Mouse (Mus musculus) kidney, adult 2 months (tissue): ENCODE measurements around the gene Slc38a7. TPM values are rescaled to one million over a fixed set of nuclear protein-coding genes. Genes with fewer than 3 reads are reported as not detected.
"Not testable (repeated sequence)": the region's sequence is repeated elsewhere in the genome, so short reads cannot be mapped to it uniquely, and the experiment has no call there.

Experiments
- DNase-seq: peaks from one replicate; pipeline ENCODE4 v3.0.0; 2021
- H3K27ac ChIP-seq: fragments of 200-500 bp; 2 replicates; pipeline ENCODE4 v1.5.1; 2012; ENCODE audit warnings: low read depth, low read length, control low read depth, inconsistent platforms; ENCODE audit not compliant: insufficient read depth
- H3K27me3 ChIP-seq: fragments of 200-500 bp; replicated peaks from 2 replicates; pipeline ENCODE4 v1.6.1; 2012; ENCODE audit warnings: mild to moderate bottlenecking, moderate library complexity, low read length, inconsistent platforms; ENCODE audit not compliant: control insufficient read depth, insufficient read depth
- H3K36me3 ChIP-seq: fragments of 200-500 bp; 2 replicates; pipeline ENCODE4 v1.6.1; 2012; ENCODE audit warnings: mild to moderate bottlenecking, moderate library complexity, low read length, inconsistent platforms; ENCODE audit not compliant: control insufficient read depth, insufficient read depth
- H3K4me1 ChIP-seq: fragments of 200-500 bp; 2 replicates; pipeline ENCODE4 v1.6.1; 2011; ENCODE audit warnings: low read length; ENCODE audit not compliant: control insufficient read depth, insufficient read depth
- H3K4me3 ChIP-seq: fragments of 200-500 bp; 2 replicates; pipeline ENCODE4 v1.5.1; 2011; ENCODE audit warnings: mild to moderate bottlenecking, low read depth, low read length, control low read depth; ENCODE audit not compliant: insufficient read depth
- CTCF ChIP-seq: fragments of 200-500 bp; conservative IDR thresholded peaks from 2 replicates; pipeline ENCODE4 v1.5.1; 2011; ENCODE audit warnings: low read depth, mild to moderate bottlenecking, control low read depth, low read length, moderate library complexity, mixed read lengths; ENCODE audit not compliant: insufficient read depth, insufficient read length
- POLR2A ChIP-seq: fragments of 200-500 bp; IDR thresholded peaks from one replicate; pipeline ENCODE4 v1.6.1; 2011; ENCODE audit warnings: low read depth, low read length, control low read depth
- WGBS: fragments of 180-500 bp; shearing (Covaris S2); methylation state at CpG from one replicate; pipeline ENCODE4 v1.1.7; 2018; 5-methylcytosine and 5-hydroxymethylcytosine counted together
- polyA plus RNA-seq: library from polyadenylated mRNA; depleted of rRNA; stranded (reverse); fragments of >200 nt; gene quantifications from 2 replicates; pipeline ENCODE4 v1.2.3, GENCODE M21; 2012

The Slc38a7 gene
- polyA plus RNA-seq, 1 experiment = 22.3 TPM

DNA sequence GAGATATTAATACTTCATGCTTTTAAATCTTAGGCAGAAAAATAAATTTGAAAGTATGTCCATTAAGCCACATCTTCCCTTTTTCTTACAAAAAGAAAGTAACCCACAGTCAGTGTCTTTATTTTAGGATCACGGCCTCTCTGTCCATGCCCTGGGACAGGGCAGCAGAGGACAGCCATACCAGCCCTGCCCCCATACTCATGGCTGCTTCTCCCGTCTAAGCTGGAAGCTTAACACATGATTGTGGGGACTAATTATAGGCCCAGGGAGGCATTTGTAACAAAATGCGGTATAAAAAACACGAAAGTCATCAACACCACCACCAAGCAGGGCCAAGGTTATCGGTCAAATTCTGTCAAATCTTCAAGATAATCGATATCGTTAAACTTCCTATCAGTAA, 21.9 kb upstream of the Slc38a7 start:
- 96% methylated on average over 7 of the region's 7 CpGs for WGBS
- H3K4me1 ChIP-seq = peaks cover 8% of the 10 kb centered on the region
- H3K27me3 ChIP-seq = no peaks in the 10 kb centered on the region
- no peak for DNase-seq
- peaks cover 13% of the 10 kb centered on the region for H3K36me3 ChIP-seq
- TF ChIP-seq CTCF = no peak
- no peak for TF ChIP-seq POLR2A
- H3K4me3 ChIP-seq = no peak overlapping the region
- no peak overlapping the region for H3K27ac ChIP-seq

DNA sequence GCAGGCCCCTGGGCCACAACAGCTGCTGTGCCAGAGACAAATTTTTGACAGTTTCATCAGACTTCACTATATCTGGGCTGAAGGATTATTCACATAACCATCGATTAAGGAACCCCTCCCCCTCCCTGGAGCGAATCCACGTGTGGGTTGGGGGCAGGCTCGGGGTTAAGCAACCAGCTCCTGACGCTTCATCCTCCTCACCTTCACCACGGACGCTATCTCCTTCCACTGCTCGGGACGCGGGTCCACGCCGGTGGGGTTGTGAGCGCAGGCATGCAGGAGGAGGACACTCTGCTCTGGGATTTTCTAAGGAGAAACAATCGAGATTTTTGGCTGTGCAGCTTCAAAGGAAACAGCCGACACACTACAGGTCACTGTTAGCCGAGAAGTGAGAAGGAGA, 18.4 kb upstream of the Slc38a7 start:
- 93% methylated on average over 16 of the region's 16 CpGs for WGBS

DNA sequence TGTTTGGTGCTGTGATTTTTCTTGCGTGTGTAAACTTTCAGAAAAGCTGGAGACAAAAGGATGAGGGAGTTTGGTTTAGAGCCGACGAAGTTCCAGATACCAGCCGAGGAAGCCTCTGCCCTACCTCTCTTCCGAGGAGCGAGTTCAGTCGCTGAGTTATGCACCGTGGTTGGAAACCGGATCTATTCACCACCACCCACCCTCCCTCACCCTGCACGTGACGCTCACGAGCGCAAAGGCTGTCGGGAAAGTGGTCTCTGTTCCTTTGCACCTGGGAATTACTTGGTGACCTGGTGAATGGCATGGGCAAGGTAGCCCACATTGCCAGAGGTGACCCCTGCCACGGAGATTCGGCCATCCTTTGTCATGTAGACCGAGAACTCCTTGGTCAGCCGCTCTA, 11.5 kb upstream of the Slc38a7 start:
- H3K27ac ChIP-seq, DNase-seq, H3K36me3 ChIP-seq, H3K4me3 ChIP-seq, H3K27me3 ChIP-seq, H3K4me1 ChIP-seq: not testable (repeated sequence)
- WGBS = 93% methylated on average over 18 of the region's 18 CpGs

More for the DNA sequence above, 18.4 kb upstream of the Slc38a7 start:
- H3K4me1 ChIP-seq = no peaks in the 10 kb centered on the region
- no peak overlapping the region for H3K27ac ChIP-seq
- TF ChIP-seq CTCF = no peak
- TF ChIP-seq POLR2A = no peak
- no peak overlapping the region for H3K4me3 ChIP-seq
- no peak for DNase-seq
- H3K36me3 ChIP-seq = peaks cover 17% of the 10 kb centered on the region
- no peaks in the 10 kb centered on the region for H3K27me3 ChIP-seq

DNA sequence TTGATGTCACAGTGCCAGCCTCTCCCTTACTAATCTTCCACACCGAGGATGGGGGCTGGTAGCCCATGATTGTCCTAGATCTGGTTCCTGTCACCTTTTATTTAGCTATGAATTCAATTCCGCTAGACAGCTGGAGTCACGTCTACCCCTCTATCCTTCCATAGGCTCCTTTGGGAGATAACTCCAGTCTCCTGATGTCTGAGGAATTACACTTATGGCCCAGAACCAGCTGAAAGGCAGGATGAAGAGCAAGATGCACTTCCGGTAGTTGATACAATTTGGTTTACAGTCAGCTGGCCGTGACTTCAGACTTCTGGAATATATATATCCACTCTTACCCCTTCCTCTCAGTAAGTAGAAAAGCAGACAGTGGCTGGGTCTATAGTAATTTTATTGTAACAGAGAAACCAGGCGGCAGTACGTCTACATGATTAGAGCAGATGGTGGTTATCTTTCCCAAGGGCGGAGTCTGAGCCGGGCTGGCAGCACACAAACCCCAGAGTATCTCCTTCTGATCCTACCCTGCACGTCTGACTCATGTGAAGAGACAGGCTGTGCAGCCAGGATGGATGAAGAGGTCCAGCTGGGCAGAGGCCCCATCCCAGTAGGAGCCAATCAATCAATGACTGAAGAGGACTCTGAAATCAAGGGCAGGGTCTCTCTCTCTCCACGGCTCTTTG, 10.6 kb upstream of the Slc38a7 start:
- 84% methylated on average over 11 of the region's 11 CpGs for WGBS
- H3K4me1 ChIP-seq = not testable (repeated sequence)

DNA sequence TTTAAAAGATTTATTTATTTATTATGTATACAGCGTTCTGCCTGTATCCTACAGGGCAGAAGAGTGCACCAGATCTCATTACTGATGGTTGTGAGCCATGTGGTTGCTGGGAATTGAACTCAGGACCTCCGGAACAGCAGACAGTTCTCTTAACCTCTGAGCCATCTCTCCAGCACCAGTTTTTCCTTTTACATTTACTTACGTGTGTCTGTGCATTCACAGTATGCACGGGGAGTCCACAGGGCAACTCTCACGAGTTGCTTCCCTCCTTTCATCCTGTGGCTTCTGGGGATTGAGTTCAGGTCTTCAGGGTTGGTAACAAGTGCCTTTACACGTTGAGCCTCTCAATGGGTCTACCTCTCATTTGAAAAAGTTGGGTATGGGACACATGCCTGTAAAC, 835 bp upstream of the Slc38a7 start:
- no peak for DNase-seq
- WGBS = 84% methylated on average over 6 of the region's 6 CpGs
- Histone ChIP-seq H3K27ac (no peak overlapping the region), H3K4me3 (no peak overlapping the region), H3K4me1 (peaks cover 8% of the 10 kb centered on the region; the same call in 1 of the 2 replicates), H3K27me3 (no peaks in the 10 kb centered on the region), H3K36me3 (no peaks in the 10 kb centered on the region)
- TF ChIP-seq POLR2A (no peak), CTCF (no peak)

More for the DNA sequence above, 10.6 kb upstream of the Slc38a7 start:
- not testable (repeated sequence) for H3K27ac ChIP-seq, H3K4me3 ChIP-seq, H3K27me3 ChIP-seq, H3K36me3 ChIP-seq, DNase-seq

DNA sequence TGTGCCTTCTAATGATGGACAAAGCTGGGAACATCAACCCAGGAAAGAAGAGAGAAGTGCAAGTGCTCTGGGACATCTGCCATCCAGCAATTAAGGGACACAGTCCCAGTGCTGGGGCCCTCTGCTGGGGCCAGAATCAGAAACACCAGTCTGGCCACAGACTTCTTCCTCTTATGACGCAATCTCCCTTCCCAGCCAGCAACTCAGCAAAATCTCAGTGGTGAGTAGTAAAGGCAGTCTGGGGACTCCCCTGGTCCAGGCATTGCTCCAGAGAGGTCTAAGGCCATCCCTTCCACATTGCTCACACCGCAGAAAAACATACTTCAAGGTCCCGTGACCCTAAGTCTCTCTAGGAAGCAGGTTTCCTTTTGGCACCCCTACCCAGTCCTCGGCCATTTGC, 1.0 kb downstream of the Slc38a7 start:
- H3K4me1 ChIP-seq = peaks cover 8% of the 10 kb centered on the region; the same call in 1 of the 2 replicates
- peak overlapping the region; percentile 71; the same call in 1 of the 2 replicates for H3K27ac ChIP-seq
- TF ChIP-seq POLR2A = no peak
- no peak; the same call in 1 of the 2 replicates for TF ChIP-seq CTCF
- peak overlapping the region; percentile 91; the same call in 1 of the 2 replicates for H3K4me3 ChIP-seq
- H3K27me3 ChIP-seq = no peaks in the 10 kb centered on the region
- DNase-seq = peak; percentile 77
- H3K36me3 ChIP-seq = no peaks in the 10 kb centered on the region
- WGBS = 11% methylated on average over 4 of the region's 4 CpGs

DNA sequence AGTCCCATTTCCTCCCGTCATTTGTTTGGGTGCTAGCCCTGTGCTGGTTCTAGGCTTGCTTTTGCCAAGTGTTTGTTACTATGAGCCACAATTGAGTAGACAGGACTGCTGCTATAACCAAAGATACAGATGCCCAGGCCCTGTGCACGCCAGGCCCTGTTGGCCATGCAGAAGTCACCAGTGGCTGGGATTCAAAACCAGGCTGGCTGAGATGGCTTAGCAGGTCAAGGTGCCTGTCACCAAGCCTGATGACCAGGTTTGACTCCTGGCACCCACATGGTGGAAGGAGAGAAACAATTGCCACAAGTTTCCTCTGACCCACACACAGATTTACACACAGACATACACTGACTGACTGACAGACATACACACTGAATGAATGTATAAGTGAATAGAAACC, 3.0 kb downstream of the Slc38a7 start:
- Histone ChIP-seq H3K4me1 (peaks cover 8% of the 10 kb centered on the region; the same call in 1 of the 2 replicates), H3K27ac (no peak overlapping the region), H3K27me3 (no peaks in the 10 kb centered on the region), H3K36me3 (no peaks in the 10 kb centered on the region), H3K4me3 (no peak overlapping the region)
- 90% methylated on average over 2 of the region's 2 CpGs for WGBS
- DNase-seq = no peak
- TF ChIP-seq POLR2A (no peak), CTCF (no peak)
